Mouse (Mus musculus) ES-Bruce4 (cell line): ENCODE results near the gene Gm39115. TPM values are rescaled to one million over a fixed set of nuclear protein-coding genes. Genes with fewer than 3 reads are reported as not detected.

Experiments used
- H3K27ac ChIP-seq: 2 replicates; pipeline ENCODE4 v1.5.1; 2012; ENCODE audit warnings: low read length, inconsistent platforms; ENCODE audit not compliant: insufficient read depth
- H3K27me3 ChIP-seq: 2 replicates; pipeline ENCODE4 v1.6.1; 2012; ENCODE audit warnings: mild to moderate bottlenecking, low read length, inconsistent platforms; ENCODE audit not compliant: control insufficient read depth, poor library complexity, insufficient read depth, severe bottlenecking
- H3K36me3 ChIP-seq: 2 replicates; pipeline ENCODE4 v1.6.1; 2012; ENCODE audit warnings: inconsistent platforms, mild to moderate bottlenecking, low read length, moderate library complexity; ENCODE audit not compliant: control insufficient read depth, poor library complexity, insufficient read depth, severe bottlenecking
- H3K4me1 ChIP-seq: one replicate; pipeline ENCODE4 v1.8.1; 2011; ENCODE audit warnings: low read length; ENCODE audit not compliant: control insufficient read depth, insufficient read depth
- H3K4me3 ChIP-seq: 2 replicates; pipeline ENCODE4 v1.5.1; 2011; ENCODE audit warnings: low read depth, mild to moderate bottlenecking, low read length
- H3K9ac ChIP-seq: 2 replicates; pipeline ENCODE4 v1.6.1; 2012; ENCODE audit warnings: low read depth, mild to moderate bottlenecking, inconsistent platforms; ENCODE audit not compliant: poor library complexity, severe bottlenecking
- H3K9me3 ChIP-seq: replicated peaks from 2 replicates; pipeline ENCODE4 v1.6.1; 2012; ENCODE audit warnings: mild to moderate bottlenecking, low read length, inconsistent platforms; ENCODE audit not compliant: control insufficient read depth, poor library complexity, insufficient read depth, severe bottlenecking
- CTCF ChIP-seq: IDR thresholded peaks from one replicate; pipeline ENCODE4 v1.8.1; 2011; ENCODE audit warnings: low read depth, low read length
- EP300 ChIP-seq: IDR thresholded peaks from 2 replicates; pipeline ENCODE4 v1.6.1; 2011; ENCODE audit warnings: low read depth, low read length; ENCODE audit not compliant: insufficient read depth
- POLR2A ChIP-seq: IDR thresholded peaks from one replicate; pipeline ENCODE4 v1.8.1; 2011; ENCODE audit warnings: low read length; ENCODE audit not compliant: insufficient read depth
- polyA plus RNA-seq: library from polyadenylated mRNA; stranded (reverse); fragments of >200 nt; gene quantifications from 2 replicates; pipeline ENCODE4 v1.2.4, GENCODE M21; 2011; ENCODE audit warnings: low read depth; ENCODE audit not compliant: missing spikeins, insufficient read depth, insufficient read length

Gm39115 gene
- polyA plus RNA-seq, 1 experiment, result not detected

DNA sequence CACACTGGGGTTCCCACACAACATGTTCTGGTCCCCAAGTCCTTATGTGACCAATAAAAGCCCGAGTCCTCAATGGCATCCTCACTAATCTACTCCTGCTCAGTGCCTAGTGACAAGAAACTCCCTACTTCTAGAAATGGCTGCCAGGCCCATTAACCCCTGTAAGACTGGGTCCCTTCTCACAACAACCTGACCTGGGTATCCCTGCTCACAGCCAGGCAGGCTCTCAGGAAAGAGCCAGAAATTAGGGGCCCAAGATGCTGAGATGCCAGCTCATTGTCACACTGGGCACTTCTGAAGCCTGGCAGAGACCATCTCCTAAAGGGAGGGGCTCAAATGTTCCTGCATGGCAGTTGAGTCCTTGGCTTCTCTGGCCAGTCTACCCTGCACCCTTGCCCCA, 42.8 kb downstream of the Gm39115 start:
- TF ChIP-seq EP300 (no peak), POLR2A (no peak), CTCF (no peak)
- H3K27me3 ChIP-seq, result 0 out of 2 replicates have a peak, but pooled peaks cover 3% of the 10 kb centered on the region
- no peaks in the 10 kb centered on the region for H3K9me3 ChIP-seq
- no peaks in the 10 kb centered on the region for H3K36me3 ChIP-seq
- H3K9ac ChIP-seq, result no peak overlapping the region
- H3K27ac ChIP-seq, result no peak overlapping the region
- no peak overlapping the region for H3K4me3 ChIP-seq
- no peaks in the 10 kb centered on the region for H3K4me1 ChIP-seq

DNA sequence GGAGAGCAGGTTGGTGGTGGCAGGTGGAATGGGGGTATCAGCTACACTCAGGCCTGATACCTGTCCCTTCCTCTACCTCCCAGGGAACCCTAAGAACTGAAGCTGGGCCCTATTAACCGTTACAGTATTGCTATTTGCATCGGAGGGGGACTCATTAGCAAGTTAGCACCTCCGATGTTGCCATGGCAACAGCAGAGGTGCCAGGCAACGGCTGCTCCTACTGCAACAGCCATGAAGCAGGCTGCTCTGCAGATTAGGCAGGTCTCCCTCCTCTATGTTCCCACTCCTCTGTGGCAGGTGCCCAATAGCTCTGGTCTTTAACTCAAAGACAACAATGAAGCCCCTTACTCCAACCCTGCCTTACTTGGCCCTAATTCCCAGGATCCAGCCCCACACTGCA, 44.0 kb downstream of the Gm39115 start:
- no peak overlapping the region for H3K27ac ChIP-seq
- no peak overlapping the region for H3K4me3 ChIP-seq
- H3K4me1 ChIP-seq, result no peaks in the 10 kb centered on the region

DNA sequence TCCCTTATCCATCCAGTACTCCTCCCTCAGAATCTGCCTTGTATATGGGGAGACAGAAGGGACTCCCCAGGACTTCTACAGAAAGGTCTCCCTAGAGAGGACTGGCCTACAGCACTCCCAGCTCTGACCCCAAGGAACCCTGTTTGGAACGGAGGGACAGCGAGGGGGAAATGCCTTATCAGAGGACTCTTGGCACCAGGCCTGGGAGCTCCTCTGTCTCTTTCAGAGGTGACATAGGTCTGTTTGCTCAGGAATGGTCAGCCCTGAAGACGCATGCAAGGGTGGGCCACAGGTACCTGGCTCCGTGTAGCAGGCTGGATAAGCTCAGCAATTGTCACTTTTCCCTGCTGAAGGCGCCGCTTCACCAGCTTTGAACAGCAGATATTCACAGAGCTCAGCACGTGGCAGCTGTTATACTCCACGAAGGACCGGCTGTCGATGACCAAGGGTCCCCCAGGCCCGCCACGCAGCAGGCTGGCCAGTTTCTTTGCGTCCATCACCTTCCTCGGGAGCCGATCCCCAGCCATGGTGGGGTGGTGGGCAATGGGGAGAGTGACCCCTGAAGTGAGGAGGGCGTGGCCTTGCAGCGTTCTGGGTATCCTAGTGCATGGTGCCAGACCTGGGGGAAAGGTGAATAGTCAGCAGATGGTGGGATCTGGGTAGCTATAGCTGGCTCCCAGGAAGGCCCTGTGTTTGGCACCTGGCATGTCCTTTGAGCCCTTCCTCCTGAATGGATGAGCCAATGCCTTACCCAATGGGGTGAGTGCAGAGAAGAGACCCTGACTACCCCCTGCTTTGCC, 46.0 kb downstream of the Gm39115 start:
- no peak overlapping the region for H3K9ac ChIP-seq
- no peaks in the 10 kb centered on the region for H3K4me1 ChIP-seq
- no peak overlapping the region for H3K4me3 ChIP-seq
- H3K27ac ChIP-seq, result no peak overlapping the region
- H3K36me3 ChIP-seq, result no peaks in the 10 kb centered on the region
- TF ChIP-seq EP300 (no peak), POLR2A (no peak)
- H3K9me3 ChIP-seq, result no peaks in the 10 kb centered on the region
- 0 out of 2 replicates have a peak, but pooled peaks cover 3% of the 10 kb centered on the region for H3K27me3 ChIP-seq

More for the DNA sequence above, 44.0 kb downstream of the Gm39115 start:
- Histone ChIP-seq H3K36me3 (no peaks in the 10 kb centered on the region), H3K9ac (no peak overlapping the region), H3K9me3 (no peaks in the 10 kb centered on the region), H3K27me3 (0 out of 2 replicates have a peak, but pooled peaks cover 3% of the 10 kb centered on the region)
- no peak for TF ChIP-seq POLR2A
- no peak for TF ChIP-seq EP300
- TF ChIP-seq CTCF, result no peak

DNA sequence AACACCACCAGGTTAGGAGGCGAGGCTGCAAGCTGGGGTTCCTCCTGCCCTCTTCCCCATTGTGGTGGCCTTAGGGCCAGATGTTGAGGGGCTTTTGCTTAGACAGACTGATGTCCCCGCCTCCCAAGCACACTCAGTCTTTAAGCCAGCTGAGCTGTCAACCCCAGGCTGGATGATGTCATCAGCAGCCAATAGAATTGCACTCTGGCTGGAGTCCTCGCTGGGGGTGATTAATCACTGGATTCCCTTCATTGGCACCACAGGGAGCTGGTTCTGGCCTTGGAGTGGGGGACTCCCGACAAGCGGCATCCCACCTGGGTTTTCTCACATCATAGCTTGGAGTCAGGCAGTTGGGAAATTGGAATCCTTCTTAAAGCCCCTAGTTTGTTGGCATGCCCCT, 46.9 kb downstream of the Gm39115 start:
- H3K27me3 ChIP-seq, result 0 out of 2 replicates have a peak, but pooled peaks cover 2% of the 10 kb centered on the region

DNA sequence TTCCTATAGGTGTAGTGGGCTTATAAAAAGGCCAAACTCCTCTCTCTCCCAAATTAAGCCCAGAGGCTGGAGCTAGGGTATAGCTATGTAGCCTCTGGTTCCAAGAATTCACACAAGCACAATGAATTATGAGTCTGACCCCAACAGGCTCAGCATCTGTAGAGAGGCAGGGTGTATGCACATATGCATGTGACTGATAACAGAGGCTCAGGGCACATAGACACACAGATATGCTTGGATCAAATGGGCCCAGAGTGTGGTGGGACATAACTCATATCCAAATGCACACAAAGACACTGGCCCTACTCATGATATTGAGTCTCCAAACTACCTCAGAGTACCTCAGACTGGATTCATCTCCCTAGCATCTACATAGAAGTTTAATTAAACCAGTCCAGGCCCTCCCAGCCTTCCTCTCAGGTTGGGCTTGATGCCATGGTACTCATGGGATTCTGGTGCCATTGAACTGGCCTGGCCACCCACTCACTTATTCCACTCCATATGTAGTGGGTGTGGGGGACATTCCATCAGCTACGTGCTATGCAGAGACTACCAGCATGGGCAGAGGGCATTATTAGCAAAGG, 48.7 kb downstream of the Gm39115 start:
- no peaks in the 10 kb centered on the region for H3K9me3 ChIP-seq
- H3K36me3 ChIP-seq, result no peaks in the 10 kb centered on the region
- no peak overlapping the region for H3K27ac ChIP-seq
- no peak for TF ChIP-seq CTCF
- TF ChIP-seq EP300, result no peak
- no peak for TF ChIP-seq POLR2A
- no peak overlapping the region for H3K4me3 ChIP-seq
- H3K27me3 ChIP-seq, result 0 out of 2 replicates have a peak, but pooled peaks cover 2% of the 10 kb centered on the region
- H3K9ac ChIP-seq, result no peak overlapping the region
- no peaks in the 10 kb centered on the region for H3K4me1 ChIP-seq

More for the DNA sequence above, 46.9 kb downstream of the Gm39115 start:
- Histone ChIP-seq H3K27ac (no peak overlapping the region), H3K4me3 (no peak overlapping the region), H3K9ac (no peak overlapping the region), H3K36me3 (no peaks in the 10 kb centered on the region), H3K9me3 (no peaks in the 10 kb centered on the region), H3K4me1 (no peaks in the 10 kb centered on the region)
- no peak for TF ChIP-seq CTCF
- TF ChIP-seq POLR2A, result no peak
- TF ChIP-seq EP300, result no peak
